Mouse (Mus musculus): ENCODE measurements around the gene Csk. TPM values are rescaled to one million over a fixed set of nuclear protein-coding genes. Genes with fewer than 3 reads are reported as not detected.

The Csk gene
- total and polyA plus RNA-seq, 3 experiments = 213 to 338 TPM; not detected in 1

GRCm38 (mm10) chr9:57683520-57683919 is 30.1 kb upstream of the Csk start, which contains the start of gene Cyp1a2:
TSS of gene Cyp1a2 (minus strand) at chr9:57683703.
- no peak within 1 kb of the TSS for H3K27ac ChIP-seq (ENCODE audit: control insufficient read depth, low read depth, low read length)
- peaks cover 11 to 26% of the 10 kb centered on the region in 2 experiments for H3K27me3 ChIP-seq (ENCODE audit: control insufficient read depth in 1 of 2, insufficient read depth in 2 of 2, low read length in 2 of 2)
- no peak for TF ChIP-seq SMC3 (IDR thresholded peaks at IDR 0.05; ENCODE audit: low read depth, low read length)
- no peak for TF ChIP-seq E2F4 (IDR thresholded peaks at IDR 0.05; ENCODE audit: borderline replicate concordance, low read depth, low read length)
- TF ChIP-seq MEF2A (IDR thresholded peaks at IDR 0.05; ENCODE audit: extremely low read depth, insufficient replicate concordance, low read depth, low read length, poor library complexity, severe bottlenecking) = no peak
- TF ChIP-seq MAX (IDR thresholded peaks at IDR 0.05; ENCODE audit: low read length) = no peak
- TF ChIP-seq ZMIZ1 (IDR thresholded peaks at IDR 0.05; ENCODE audit: low read depth, low read length) = no peak
- no peak for TF ChIP-seq JUND (IDR thresholded peaks at IDR 0.05; ENCODE audit: low read depth, low read length)
- TF ChIP-seq POLR2AphosphoS2 (IDR thresholded peaks at IDR 0.05; ENCODE audit: low read length) = no peak
- TF ChIP-seq ETS1 (IDR thresholded peaks at IDR 0.05; ENCODE audit: low read depth, low read length) = no peak
- TF ChIP-seq MAZ (IDR thresholded peaks at IDR 0.05; ENCODE audit: low read depth, low read length) = no peak
- TF ChIP-seq KAT2A (conservative IDR thresholded peaks at IDR 0.05; ENCODE audit: low read depth, low read length) = no peak
- no peak for TF ChIP-seq EP300 (IDR thresholded peaks at IDR 0.05; ENCODE audit: low read depth in 1 of 2, low read length in 2 of 2)
- TF ChIP-seq POLR2A (IDR thresholded peaks at IDR 0.05; ENCODE audit: control insufficient read depth in 1 of 2, insufficient read depth in 1 of 2, low read depth in 1 of 2, low read length in 2 of 2, poor library complexity in 1 of 2) = no peak
- TF ChIP-seq POLR2AphosphoS5 (IDR thresholded peaks at IDR 0.05; ENCODE audit: borderline replicate concordance, low read depth, low read length) = no peak
- no peak for TF ChIP-seq TAL1 (IDR thresholded peaks at IDR 0.05; ENCODE audit: low read length)
- TF ChIP-seq GATA1 (IDR thresholded peaks at IDR 0.05; ENCODE audit: low read depth, low read length) = no peak
- TF ChIP-seq ZNF384 (IDR thresholded peaks at IDR 0.05; ENCODE audit: low read depth, low read length) = no peak
- TF ChIP-seq MXI1 (IDR thresholded peaks at IDR 0.05; ENCODE audit: low read depth, low read length) = no peak
- no peak for TF ChIP-seq USF1 (IDR thresholded peaks at IDR 0.05; ENCODE audit: low read depth, low read length)
- TF ChIP-seq CHD2 (IDR thresholded peaks at IDR 0.05; ENCODE audit: low read length) = no peak
- H3K9me3 ChIP-seq (replicated peaks; ENCODE audit: insufficient read depth, low read length) = no peaks in the 10 kb centered on the region
- H3K79me2 ChIP-seq (ENCODE audit: control insufficient read depth, insufficient read depth, low read length, poor library complexity) = no peaks in the 10 kb centered on the region
- H3K9ac ChIP-seq (ENCODE audit: control insufficient read depth, low read depth, low read length, poor library complexity, severe bottlenecking) = no peak within 1 kb of the TSS
- no peaks in the 10 kb centered on the region for H3K36me3 ChIP-seq (ENCODE audit: control insufficient read depth in 1 of 2, insufficient read depth in 2 of 2, low read length in 2 of 2)
- DNase-seq (ENCODE audit: low read depth, low spot score) = no peak
- H3K4me3 ChIP-seq (ENCODE audit: control insufficient read depth in 1 of 2, insufficient read depth in 1 of 2, low read depth in 2 of 2, low read length in 2 of 2) = no peak within 1 kb of the TSS
- H3K4me1 ChIP-seq (ENCODE audit: control insufficient read depth in 1 of 2, insufficient read depth in 2 of 2, low read length in 2 of 2) = no peaks in the 10 kb centered on the region

GRCm38 (mm10) chr9:57681411-57681810 is 28.0 kb upstream of the Csk start:
- no peak overlapping the region for H3K4me3 ChIP-seq (ENCODE audit: control insufficient read depth in 1 of 2, insufficient read depth in 1 of 2, low read depth in 2 of 2, low read length in 2 of 2)
- no peak overlapping the region for H3K9ac ChIP-seq (ENCODE audit: control insufficient read depth, low read depth, low read length, poor library complexity, severe bottlenecking)
- no peaks in the 10 kb centered on the region for H3K4me1 ChIP-seq (ENCODE audit: control insufficient read depth in 1 of 2, insufficient read depth in 2 of 2, low read length in 2 of 2)
- DNase-seq (ENCODE audit: low read depth, low spot score) = no peak
- H3K36me3 ChIP-seq (ENCODE audit: control insufficient read depth in 1 of 2, insufficient read depth in 2 of 2, low read length in 2 of 2) = no peaks in the 10 kb centered on the region
- peaks cover 11 to 26% of the 10 kb centered on the region in 2 experiments for H3K27me3 ChIP-seq (ENCODE audit: control insufficient read depth in 1 of 2, insufficient read depth in 2 of 2, low read length in 2 of 2)
- TF ChIP-seq MAZ (IDR thresholded peaks at IDR 0.05; ENCODE audit: low read depth, low read length) = no peak
- TF ChIP-seq CHD1 (IDR thresholded peaks at IDR 0.05; ENCODE audit: low read depth, low read length) = no peak
- no peak for TF ChIP-seq KAT2A (conservative IDR thresholded peaks at IDR 0.05; ENCODE audit: low read depth, low read length)
- no peak overlapping the region for H3K27ac ChIP-seq (ENCODE audit: control insufficient read depth, low read depth, low read length)
- H3K79me2 ChIP-seq (ENCODE audit: control insufficient read depth, insufficient read depth, low read length, poor library complexity) = no peaks in the 10 kb centered on the region
- H3K9me3 ChIP-seq (replicated peaks; ENCODE audit: insufficient read depth, low read length) = no peaks in the 10 kb centered on the region

All from MEL (cell line).